Mouse (Mus musculus) adrenal gland, postnatal 4 days (tissue): Measurements from ENCODE around the gene Ndufv3. TPM values are rescaled to one million over a fixed set of nuclear protein-coding genes. Genes with fewer than 3 reads are reported as not detected.
"Not testable (repeated sequence)": the region's sequence is repeated elsewhere in the genome, so short reads cannot be mapped to it uniquely, and the experiment has no call there.

Source experiments
- DNase-seq, 2 experiments: peaks; one replicate each; pipeline ENCODE4 v3.0.0; 2021 to 2022; ENCODE audit warnings: low spot score in 2 of 2, mixed read lengths in 2 of 2
- total RNA-seq, 2 experiments: library from RNA; stranded (reverse); gene quantifications; 2 replicates each; pipeline ENCODE4 v1.2.3; 2021

The Ndufv3 gene
- total RNA-seq, 2 experiments from 2014 or later = 359 to 397 TPM

- no peak for DNase-seq
These were observed 9.0 kb upstream of the Ndufv3 start for GRCm38 (mm10) chr17:31510944-31511343.

DNA sequence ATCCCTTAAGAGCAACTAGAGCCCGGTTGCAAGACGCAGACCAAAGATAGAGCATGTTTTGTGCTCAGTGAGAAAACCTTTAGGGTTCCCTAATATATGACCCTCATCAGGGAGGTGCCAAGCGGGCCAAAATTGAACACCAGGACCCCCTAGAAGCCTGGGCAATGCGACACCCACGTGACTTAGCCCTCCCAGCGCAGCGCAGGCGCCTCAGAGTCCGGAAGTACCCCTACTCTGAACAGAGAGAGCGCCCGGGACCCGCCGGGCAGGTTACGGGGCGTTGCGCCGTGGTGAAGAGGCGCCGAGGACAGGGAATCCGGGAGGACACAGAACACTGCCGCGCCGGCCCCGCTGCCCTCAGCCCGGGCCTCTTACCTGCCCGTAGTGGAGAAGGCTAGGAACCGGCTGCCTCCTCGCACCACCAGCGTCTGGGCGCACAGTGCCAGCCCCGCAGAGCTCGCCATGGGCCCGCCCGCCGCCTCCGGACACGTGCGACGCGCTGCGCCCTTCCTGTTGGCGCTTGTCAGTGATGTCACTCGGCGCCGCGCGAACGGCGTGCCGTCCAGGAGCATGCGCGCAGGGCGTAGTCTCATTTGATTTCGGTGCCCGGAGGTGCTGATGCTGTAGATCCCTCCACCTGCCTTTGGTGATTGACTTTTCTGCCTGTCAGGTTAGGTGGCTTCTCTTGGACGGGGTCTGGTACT is 8.0 kb upstream of the Ndufv3 start:
- DNase-seq = peak; percentile 64 to 74

GRCm38 (mm10) chr17:31512593-31512992 is 7.3 kb upstream of the Ndufv3 start:
- DNase-seq = no peak

- no peak for DNase-seq
These were observed 5.2 kb upstream of the Ndufv3 start for GRCm38 (mm10) chr17:31514696-31515095.

DNA sequence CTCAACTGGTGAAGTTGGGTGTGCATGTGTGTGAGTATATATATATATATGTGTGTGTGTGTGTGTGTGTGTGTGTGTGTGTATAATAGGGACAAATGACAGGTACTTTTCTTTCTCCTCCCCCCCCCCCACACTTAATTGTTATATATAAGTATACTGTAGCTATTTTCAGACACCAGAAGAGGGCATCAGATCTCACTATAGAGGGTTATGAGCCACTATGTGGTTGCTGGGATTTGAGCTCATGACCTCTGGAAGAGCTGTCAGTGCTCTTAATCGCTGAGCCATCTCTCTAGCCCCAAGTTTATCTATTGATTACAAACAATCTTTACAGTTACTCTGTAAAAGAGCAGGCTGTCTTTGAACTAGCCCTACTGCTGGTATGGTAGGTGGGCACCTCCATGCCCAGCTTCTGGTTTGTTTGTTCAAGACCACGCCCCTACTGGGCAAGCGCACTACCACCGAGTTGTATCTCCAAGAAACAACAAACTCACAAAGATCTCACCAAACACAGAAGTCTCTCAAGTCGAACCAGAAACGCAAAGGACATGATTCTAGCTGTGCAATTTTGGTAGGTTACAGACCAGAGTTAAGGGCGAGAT is 470 bp upstream of the Ndufv3 start:
- no peak for DNase-seq

DNA sequence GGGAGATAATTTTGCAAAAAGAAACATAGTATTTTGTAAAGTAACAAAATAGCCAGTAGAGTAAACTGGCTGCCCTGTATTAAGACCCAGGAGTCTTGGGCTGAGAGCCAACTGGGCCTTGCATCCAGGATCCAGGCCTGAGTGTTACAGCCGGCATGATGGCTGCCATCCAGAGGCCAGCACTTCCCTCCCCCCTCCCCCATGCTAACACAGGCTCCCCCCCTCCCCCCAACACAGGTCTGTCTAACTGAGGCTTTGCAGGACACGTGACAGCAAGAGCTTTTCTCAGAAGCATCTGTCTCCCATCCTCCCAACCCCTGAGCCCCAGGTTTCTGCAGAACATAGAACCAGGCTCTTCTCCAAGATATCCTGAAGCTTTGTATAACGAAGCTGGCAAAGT is 980 bp downstream of the Ndufv3 start:
- DNase-seq = no peak

DNA sequence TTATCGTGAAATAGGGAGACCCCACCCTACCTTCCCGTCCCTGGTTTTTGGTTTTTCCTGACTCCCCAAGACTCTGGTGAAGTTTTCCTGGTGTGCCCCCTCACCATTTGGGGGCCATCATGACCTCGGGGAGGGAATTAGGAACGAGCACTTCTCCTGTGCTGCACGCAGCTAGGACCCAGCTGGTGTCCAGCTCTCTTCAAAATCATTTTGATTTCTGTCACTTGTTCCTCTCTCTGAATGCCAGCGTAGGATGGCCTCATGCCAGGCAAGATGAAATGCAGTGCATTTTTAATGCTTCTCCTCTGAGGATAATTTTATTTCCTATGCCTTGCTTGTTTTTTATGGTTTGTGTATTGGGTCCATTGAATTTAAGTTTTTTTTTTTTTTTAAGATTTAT is 2.0 kb downstream of the Ndufv3 start:
- DNase-seq = no peak

DNA sequence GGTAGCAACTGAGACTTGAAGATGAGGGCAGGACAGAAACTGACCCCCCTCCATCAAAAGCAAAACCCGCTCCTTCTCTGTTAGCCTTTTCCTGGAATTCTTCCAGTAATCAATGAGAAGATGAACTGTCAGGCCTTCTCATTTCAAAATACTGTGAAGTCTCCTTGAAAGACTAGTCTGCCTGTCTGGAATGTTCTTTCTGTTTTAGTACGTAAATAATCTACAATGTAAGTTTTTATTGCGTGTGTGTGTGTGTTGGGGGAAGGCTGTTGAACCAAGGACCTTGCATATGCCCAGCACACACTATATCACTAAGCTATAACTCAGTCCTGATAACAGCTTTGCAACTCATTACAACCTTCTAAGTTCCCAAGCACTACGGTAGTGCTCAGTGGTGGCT is 5.2 kb downstream of the Ndufv3 start:
- DNase-seq = no peak

DNA sequence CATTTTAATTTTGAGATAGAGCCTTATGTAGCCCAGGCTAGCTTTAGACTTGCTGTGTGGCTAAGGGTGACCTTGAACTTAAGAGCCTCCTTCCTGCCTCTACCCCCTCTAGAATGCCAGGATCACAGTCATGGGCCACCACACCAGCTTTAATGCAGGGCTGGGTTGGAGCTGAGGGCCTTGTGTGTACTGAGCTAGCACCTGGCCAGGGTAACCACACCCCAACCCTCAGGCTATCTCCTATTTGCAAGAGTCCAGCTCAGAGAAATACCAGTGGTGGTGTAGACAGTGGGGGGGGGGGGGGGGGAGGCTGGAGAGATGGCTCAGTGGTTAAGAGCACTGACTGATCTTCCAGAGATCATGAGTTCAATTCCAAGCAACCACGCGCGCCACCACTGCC is 5.9 kb downstream of the Ndufv3 start:
- DNase-seq = no peak

GRCm38 (mm10) chr17:31529314-31529713 is 9.4 kb downstream of the Ndufv3 start:
- no peak for DNase-seq

- DNase-seq = no peak
These were observed 11.7 kb downstream of the Ndufv3 start for GRCm38 (mm10) chr17:31531441-31532158.

DNA sequence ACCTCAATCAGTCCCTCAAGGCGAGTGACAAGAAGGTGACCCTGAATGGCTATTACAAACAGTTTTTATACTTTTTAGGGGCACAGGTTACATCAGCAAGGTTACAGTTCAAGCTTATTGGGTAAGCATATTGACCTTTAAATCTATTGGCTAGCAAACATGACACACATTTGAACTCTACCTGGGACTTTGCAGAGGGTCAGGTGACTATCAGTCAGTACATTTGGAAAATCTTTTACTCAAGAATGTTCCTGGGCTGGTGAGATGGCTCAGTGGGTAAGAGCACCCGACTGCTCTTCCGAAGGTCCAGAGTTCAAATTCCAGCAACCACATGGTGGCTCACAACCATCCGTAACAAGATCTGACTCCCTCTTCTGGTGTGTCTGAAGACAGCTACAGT is 12.4 kb downstream of the Ndufv3 start:
- not testable (repeated sequence) for DNase-seq

DNA sequence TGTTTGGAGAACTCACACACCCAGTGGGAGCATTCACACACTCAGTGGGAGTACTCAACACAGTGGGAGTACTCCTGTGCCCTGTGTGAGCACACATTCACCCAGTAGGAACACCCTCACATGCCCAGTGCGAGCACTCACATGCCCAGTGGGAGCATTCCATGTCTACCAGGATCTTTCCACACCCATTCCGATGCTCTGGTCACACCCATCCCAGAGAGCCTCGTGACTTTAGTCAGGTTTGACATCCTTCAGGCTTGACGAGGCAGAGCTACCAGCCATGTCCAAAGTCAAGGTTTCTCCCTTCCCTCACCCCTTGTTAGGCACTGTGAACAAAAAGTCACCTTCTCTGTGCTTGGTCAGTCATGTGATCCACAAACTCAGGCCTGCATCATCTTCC is 15.4 kb downstream of the Ndufv3 start:
- DNase-seq = no peak

- DNase-seq = no peak
These were observed 16.1 kb downstream of the Ndufv3 start for GRCm38 (mm10) chr17:31535871-31536629.

GRCm38 (mm10) chr17:31540101-31540500 is 20.2 kb downstream of the Ndufv3 start:
- DNase-seq = no peak

DNA sequence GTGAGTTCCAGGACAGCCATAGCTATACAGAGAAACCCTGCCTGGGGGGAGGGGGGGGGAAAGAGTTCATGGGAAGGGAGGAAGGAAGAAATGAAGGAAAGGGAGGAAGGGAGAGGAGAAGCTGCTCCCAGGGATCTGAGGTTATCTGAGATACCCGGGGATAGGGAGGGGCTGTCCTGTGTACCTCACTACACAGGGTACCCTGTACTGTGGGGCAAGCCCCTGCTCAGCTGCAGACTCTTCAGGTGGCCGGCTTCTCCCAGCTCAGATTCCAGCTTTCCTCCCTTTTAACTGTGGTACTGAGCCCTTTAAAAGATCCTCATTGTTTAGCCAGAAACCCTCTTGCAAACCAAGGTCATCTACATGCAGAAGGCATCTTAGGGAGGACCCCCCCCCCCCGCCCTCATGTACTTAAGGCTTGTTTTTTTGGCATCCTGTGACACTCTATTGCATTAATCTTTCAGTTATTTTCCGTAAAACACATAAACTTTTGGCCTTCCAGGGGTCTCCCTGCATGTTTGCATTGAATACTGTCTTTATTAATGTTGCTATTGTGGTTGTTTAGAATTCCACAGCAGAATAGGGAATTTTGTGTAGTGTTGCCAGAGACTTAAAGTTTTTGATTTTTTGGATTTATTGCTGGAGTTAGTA is 21.0 kb downstream of the Ndufv3 start:
- DNase-seq = no peak

DNA sequence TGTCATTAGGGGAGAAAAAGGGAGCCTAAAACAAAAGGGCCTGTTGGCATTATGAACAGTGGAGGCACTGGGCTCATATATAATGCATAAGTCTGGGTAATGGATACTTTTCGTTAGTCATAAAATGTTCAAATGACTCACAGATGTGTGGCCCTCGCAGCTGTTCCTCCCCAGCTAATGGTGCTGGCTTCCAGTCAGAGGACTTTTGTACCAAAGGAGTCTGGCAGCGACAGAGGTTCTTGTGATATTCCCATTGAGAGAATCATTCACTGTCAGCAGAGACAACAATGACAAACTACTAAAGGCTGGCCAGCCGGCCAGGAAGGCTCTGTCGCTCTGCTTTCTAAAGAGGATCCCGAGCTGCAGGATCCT is 21.5 kb downstream of the Ndufv3 start:
- no peak for DNase-seq

DNA sequence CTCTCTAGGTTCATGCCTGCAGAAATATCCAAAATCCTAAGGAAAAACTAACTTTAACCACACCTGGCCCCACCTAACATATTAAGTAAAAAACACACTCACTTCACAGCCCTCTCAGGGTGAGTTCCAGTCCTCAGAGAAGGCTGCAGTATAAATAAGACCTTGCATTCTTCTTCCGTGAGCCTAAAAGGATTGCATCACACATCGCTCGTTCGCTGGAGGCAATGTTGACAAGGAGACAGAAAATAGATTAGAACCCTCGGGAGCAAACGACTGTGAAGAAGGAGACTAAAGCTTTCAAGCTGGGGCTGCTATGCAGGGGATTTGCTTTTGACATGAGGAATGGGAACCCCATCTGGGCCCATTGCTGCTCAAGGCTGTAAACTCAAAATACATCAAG is 23.7 kb downstream of the Ndufv3 start:
- no peak for DNase-seq

DNA sequence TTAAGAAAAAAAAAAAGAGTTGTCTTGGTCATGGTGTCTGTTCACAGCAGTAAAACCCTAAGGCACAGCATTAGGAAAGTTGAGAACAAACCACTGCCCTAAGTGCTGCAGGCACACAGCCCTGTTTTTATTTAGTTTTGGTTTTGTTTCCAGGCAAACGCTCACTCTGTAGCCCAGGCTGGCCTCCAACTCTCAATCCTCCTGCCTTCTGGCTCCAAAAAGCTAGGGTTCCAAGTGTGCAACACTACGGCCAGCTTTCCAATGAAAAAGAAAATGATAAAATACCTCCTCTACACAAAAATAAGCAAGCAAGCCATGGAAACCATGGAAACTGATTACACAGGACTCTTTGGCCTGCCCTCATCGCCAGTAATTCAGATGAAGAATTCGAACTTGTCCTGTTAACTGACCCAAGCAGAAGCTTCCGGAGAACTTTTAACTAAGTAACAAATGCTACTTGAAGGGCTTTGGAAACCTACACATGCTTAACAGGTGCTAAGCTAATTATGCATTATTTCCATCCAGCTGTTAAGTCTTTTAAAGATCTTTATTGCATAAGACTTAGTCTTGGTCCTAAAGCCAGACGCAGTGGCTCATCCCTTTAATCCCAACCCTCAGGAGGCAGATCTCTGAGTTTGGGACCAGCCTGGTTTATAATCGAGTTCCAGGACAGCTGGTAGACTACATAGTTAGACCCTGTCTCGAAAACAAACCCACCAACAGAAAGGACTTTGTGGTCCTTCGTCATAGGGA is 26.7 kb downstream of the Ndufv3 start:
- no peak for DNase-seq

DNA sequence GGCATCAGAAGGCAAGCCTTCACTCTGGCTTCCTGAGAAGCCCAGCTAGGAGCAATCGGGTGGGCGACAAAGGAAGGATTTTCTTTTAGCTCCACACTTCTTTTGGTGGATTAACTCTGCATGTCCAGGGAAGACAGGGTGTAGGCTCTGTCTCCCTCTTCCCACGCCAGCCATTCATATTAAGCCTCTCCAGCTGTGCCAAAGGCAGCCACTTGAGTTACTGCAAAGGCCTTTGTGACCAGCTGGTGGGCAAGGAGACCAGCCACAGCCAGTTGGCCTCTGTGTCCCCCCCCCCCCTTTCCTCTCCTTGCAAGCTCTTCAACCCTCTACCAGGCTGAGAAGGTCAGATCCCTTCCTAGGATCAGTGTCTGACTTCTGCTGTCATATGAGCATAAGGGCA is 28.1 kb downstream of the Ndufv3 start:
- no peak for DNase-seq

DNA sequence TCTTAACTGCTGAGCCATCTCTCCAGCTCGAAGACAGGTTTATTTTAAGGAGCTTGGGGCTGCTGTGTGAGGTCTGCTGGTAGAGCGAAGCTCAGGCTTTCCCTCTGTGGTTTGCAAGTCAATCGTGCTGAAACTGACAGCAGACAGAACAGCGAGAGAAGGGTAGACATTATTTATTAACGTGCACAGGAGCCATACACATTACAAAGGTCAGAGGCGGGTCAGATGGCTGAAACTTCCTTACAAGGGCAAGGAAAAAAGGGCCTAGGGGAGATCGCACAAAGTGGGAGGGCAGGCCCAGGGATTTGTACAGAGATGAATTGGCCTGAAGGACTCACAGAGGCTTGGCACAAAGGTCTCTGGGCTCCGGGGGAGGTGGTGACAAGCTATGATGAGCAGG is 29.5 kb downstream of the Ndufv3 start:
- DNase-seq = no peak
